10 mouse cellular contexts compared by ENCODE assay signal in the genomic region with DNA sequence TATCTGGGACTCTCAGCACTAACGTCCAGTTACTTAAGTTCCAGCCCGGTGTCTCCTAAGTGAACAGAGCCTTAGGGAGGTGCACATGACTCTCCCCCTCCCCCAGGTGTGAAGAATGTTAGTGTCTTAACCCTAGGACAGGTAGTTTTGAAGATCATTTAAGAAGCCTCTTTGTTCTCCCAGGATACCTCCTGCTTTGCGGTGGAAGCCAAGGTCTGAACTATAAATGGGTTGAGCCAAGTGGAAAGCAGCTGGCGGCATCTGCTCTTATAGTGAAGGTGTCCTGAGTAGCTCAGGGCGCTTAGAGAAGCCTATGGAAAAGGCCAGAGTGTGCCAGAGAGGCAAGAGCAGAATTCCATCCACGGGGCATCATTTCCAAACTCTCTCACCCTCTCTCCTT. TPM values are rescaled to one million over a fixed set of nuclear protein-coding genes. Genes with fewer than 3 reads are reported as not detected.
A peak's percentile ranks its signal among the peaks of the same experiment; 100 is the strongest.
DNase-seq lines count a peak whose midpoint lies in the region; ATAC-seq and TF ChIP-seq lines count a peak whose summit lies in the region.
"Had no signal": no experiment of that assay in that cellular context is flagged by ENCODE, and none has a peak within 500 bp of the region (broad histone marks: within the 10 kb centered on the region; RNA-seq: fewer than 3 reads in every experiment).

No protein-coding gene starts in this region.

- no peak for TF ChIP-seq EP300 in heart, postnatal 0 days (IDR thresholded peaks at IDR 0.05; ENCODE audit: low read depth)

- no peak overlapping the region for H3K4me3 ChIP-seq in liver, embryonic 11.5 days (ENCODE audit: low read depth, low read length)
- no peak overlapping the region for H3K4me3 ChIP-seq in heart, postnatal 0 days (ENCODE audit: low read depth, low read length)
- H3K4me3 ChIP-seq in midbrain, embryonic 15.5 days: no peak overlapping the region
- no peak overlapping the region for H3K4me3 ChIP-seq in thymus, adult 2 months (ENCODE audit: control insufficient read depth, insufficient read depth, low read length)

- no peak for TF ChIP-seq POLR2A in thymus, adult 2 months (IDR thresholded peaks at IDR 0.05; ENCODE audit: control insufficient read depth, extremely low read depth, insufficient read depth, low read length, poor library complexity)

- no peak overlapping the region for H3K27ac ChIP-seq in liver, embryonic 11.5 days (ENCODE audit: low read depth, low read length)
- no peak overlapping the region for H3K27ac ChIP-seq in heart, postnatal 0 days (ENCODE audit: low read depth)
- 0 out of 2 replicates have a peak overlapping the region, but pooled peaks have one; percentile 11 for H3K27ac ChIP-seq in midbrain, embryonic 15.5 days
- H3K27ac ChIP-seq in thymus, adult 2 months (ENCODE audit: control insufficient read depth, insufficient read depth, low read length): no peak overlapping the region

- no peak for DNase-seq in liver, embryonic 11.5 days (ENCODE audit: low spot score)
- no peak for DNase-seq in liver
- DNase-seq in embryo, embryonic 10.5 days (ENCODE audit: low spot score): peak; percentile 50
- no peak for DNase-seq in heart, postnatal 0 days (ENCODE audit: low spot score)
- no peak for DNase-seq in thymus, adult 2 months

- no peak overlapping the region for H3K9ac ChIP-seq in liver, embryonic 11.5 days (ENCODE audit: low read depth, low read length)
- H3K9ac ChIP-seq in heart, postnatal 0 days (replicated peaks; ENCODE audit: low read depth, low read length): no peak overlapping the region
- no peak overlapping the region for H3K9ac ChIP-seq in midbrain, embryonic 15.5 days

- no peaks in the 10 kb centered on the region for H3K36me3 ChIP-seq in liver, embryonic 11.5 days (ENCODE audit: control insufficient read depth, insufficient read depth, low read length)
- H3K36me3 ChIP-seq in heart, postnatal 0 days (replicated peaks; ENCODE audit: control insufficient read depth, insufficient read depth, low read length): no peaks in the 10 kb centered on the region
- no peaks in the 10 kb centered on the region for H3K36me3 ChIP-seq in midbrain, embryonic 15.5 days (replicated peaks)
- H3K36me3 ChIP-seq in thymus, adult 2 months (ENCODE audit: control insufficient read depth, insufficient read depth, low read length): no peaks in the 10 kb centered on the region

- H3K27me3 ChIP-seq in liver, embryonic 11.5 days (replicated peaks; ENCODE audit: control insufficient read depth, insufficient read depth, low read length): peaks cover 7% of the 10 kb centered on the region
- no peaks in the 10 kb centered on the region for H3K27me3 ChIP-seq in heart, postnatal 0 days (ENCODE audit: control insufficient read depth, insufficient read depth, low read length)
- no peaks in the 10 kb centered on the region for H3K27me3 ChIP-seq in midbrain, embryonic 15.5 days (replicated peaks)
- no peaks in the 10 kb centered on the region for H3K27me3 ChIP-seq in thymus, adult 2 months (ENCODE audit: control insufficient read depth, insufficient read depth, low read length)

- WGBS in liver, embryonic 11.5 days: 11% methylated on average over 6 of the region's 6 CpGs
- 21% methylated on average over 6 of the region's 6 CpGs for WGBS in heart, postnatal 0 days
- whole genome bisulfite sequencing in midbrain, embryonic 15.5 days: 11% methylated on average over 6 of the region's 6 CpGs
- WGBS in thymus, adult 2 months: 50% methylated on average over 6 of the region's 6 CpGs

- H3K4me2 ChIP-seq in liver, embryonic 11.5 days: peak overlapping the region; percentile 49
- peak overlapping the region; percentile 32 for H3K4me2 ChIP-seq in heart, postnatal 0 days (ENCODE audit: low read depth, low read length)
- no peak overlapping the region for H3K4me2 ChIP-seq in midbrain, embryonic 15.5 days

- no peaks in the 10 kb centered on the region for H3K9me3 ChIP-seq in liver, embryonic 11.5 days (ENCODE audit: control insufficient read depth, low read length)
- H3K9me3 ChIP-seq in heart, postnatal 0 days (replicated peaks; ENCODE audit: control insufficient read depth, low read length): no peaks in the 10 kb centered on the region
- H3K9me3 ChIP-seq in midbrain, embryonic 15.5 days: no peaks in the 10 kb centered on the region

- TF ChIP-seq CTCF in heart, postnatal 0 days (IDR thresholded peaks at IDR 0.05; ENCODE audit: low read depth): no peak
- TF ChIP-seq CTCF in thymus, adult 2 months (IDR thresholded peaks at IDR 0.05; ENCODE audit: borderline replicate concordance, control insufficient read depth, extremely low read depth, insufficient read depth, low read length, poor library complexity): no peak

- H3K4me1 ChIP-seq in liver, embryonic 11.5 days (replicated peaks; ENCODE audit: control insufficient read depth, insufficient read depth, low read length): peaks cover 29% of the 10 kb centered on the region
- 0 out of 2 replicates have a peak, but pooled peaks cover 13% of the 10 kb centered on the region for H3K4me1 ChIP-seq in heart, postnatal 0 days (ENCODE audit: control insufficient read depth, insufficient read depth)
- H3K4me1 ChIP-seq in midbrain, embryonic 15.5 days: peaks cover 26% of the 10 kb centered on the region
- 0 out of 2 replicates have a peak, but pooled peaks cover 3% of the 10 kb centered on the region for H3K4me1 ChIP-seq in thymus, adult 2 months (replicated peaks; ENCODE audit: control insufficient read depth, insufficient read depth, low read length)

- ATAC-seq in liver, embryonic 11.5 days (replicated peaks; ENCODE audit: low FRiP score): no peak
- ATAC-seq in heart, postnatal 0 days (ENCODE audit: insufficient read depth, low read depth): peak; percentile 12; the same call in 1 of the 2 replicates
- ATAC-seq in midbrain, embryonic 15.5 days (replicated peaks): no peak
- no peak for ATAC-seq in frontal cortex, adult (ENCODE audit: low TSS enrichment)

RNA-seq across cellular contexts. Expression of gene F2rl1, which starts 10.0 kb away (rescaled TPM):
- polyA plus RNA-seq in liver, embryonic 11.5 days (2014; fragmentation: Nextera tagmentation; extraction: Ambion mirVana): 0.21 and 0.43 TPM in 2 replicates
- 0.95 and 2.3 TPM in 2 replicates for total RNA-seq in heart, postnatal 0 days (2014; rRNA removed; ENCODE audit: low replicate concordance)
- 0.21 and 0.25 TPM in 2 replicates for polyA plus RNA-seq in heart, postnatal 0 days (2015; fragmentation: Nextera tagmentation; extraction: Ambion mirVana)
- polyA plus RNA-seq in midbrain, embryonic 15.5 days (2015; fragmentation: Nextera tagmentation; extraction: Ambion mirVana): 0.14 and 0.15 TPM in 2 replicates
- polyA plus RNA-seq in thymus, adult 2 months (2012; rRNA removed): 7.8 and 8.5 TPM in 2 replicates
- total RNA-seq: hematopoietic stem cell, adult 5-6 weeks had no signal

RNA-seq across cellular contexts. Expression of gene S100z, which starts 56.5 kb away (rescaled TPM):
- not detected in 2 replicates for polyA plus RNA-seq in liver, embryonic 11.5 days (2014; fragmentation: Nextera tagmentation; extraction: Ambion mirVana)
- not detected in 2 replicates for total RNA-seq in heart, postnatal 0 days (2014; rRNA removed; ENCODE audit: low replicate concordance)
- not detected in 2 replicates for polyA plus RNA-seq in heart, postnatal 0 days (2015; fragmentation: Nextera tagmentation; extraction: Ambion mirVana)
- polyA plus RNA-seq in midbrain, embryonic 15.5 days (2015; fragmentation: Nextera tagmentation; extraction: Ambion mirVana): not detected in 2 replicates
- polyA plus RNA-seq in thymus, adult 2 months (2012; rRNA removed): not detected in 2 replicates
- total RNA-seq: common myeloid progenitor, adult 5-6 weeks; hematopoietic stem cell, adult 5-6 weeks; left cerebral cortex, postnatal 36 days had no signal
